Mouse (Mus musculus) heart, postnatal 0 days (tissue): ENCODE measurements around the gene Adipoq.

Source experiments
- CTCF ChIP-seq: IDR thresholded peaks from 2 replicates; pipeline ENCODE4 v1.5.1; 2016; ENCODE audit warnings: antibody characterized with exemption, control low read depth, low read depth
- EP300 ChIP-seq: IDR thresholded peaks from 2 replicates; pipeline ENCODE4 v1.6.1; 2016; ENCODE audit warnings: antibody characterized with exemption, low read depth

DNA sequence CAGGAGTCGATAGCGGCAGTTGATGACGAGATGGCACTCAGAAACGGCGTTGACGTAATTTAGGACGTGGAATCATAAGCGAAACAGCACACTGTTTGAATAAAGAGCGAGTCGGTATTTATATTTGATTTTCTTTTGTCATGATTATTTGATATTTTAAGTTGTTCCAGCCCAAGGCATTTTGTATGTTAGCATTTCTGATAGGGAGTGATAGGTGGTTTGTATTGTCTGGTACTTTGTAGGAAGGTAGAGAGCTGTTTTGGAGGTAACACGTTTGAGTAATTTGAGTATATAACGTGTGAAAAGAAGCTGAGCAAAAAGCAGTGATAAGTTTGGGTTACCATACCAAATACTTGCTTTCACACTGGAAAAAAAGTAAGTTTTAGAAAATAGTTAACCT is 34.0 kb upstream of the Adipoq start:
- no peak for TF ChIP-seq CTCF
- TF ChIP-seq EP300 = no peak
